Mouse (Mus musculus) heart, embryonic 10.5 days (tissue): Measurements from ENCODE around the gene Arhgap35. TPM values are rescaled to one million over a fixed set of nuclear protein-coding genes. Genes with fewer than 3 reads are reported as not detected.

Experiments
- DNase-seq: peaks from one replicate; pipeline ENCODE4 v3.0.0-alpha.2; 2017; ENCODE audit warnings: low spot score
- H3K27ac ChIP-seq: fragments of 300-500 bp; sonication (generic); 2 replicates; pipeline ENCODE4 v1.5.1; 2016; ENCODE audit warnings: mild to moderate bottlenecking
- H3K27me3 ChIP-seq: fragments of 300-500 bp; sonication (generic); 2 replicates; pipeline ENCODE4 v1.6.1; 2016; ENCODE audit warnings: mild to moderate bottlenecking; ENCODE audit not compliant: poor library complexity, insufficient read depth, severe bottlenecking
- H3K36me3 ChIP-seq: fragments of 300-500 bp; sonication (generic); 2 replicates; pipeline ENCODE4 v1.6.1; 2016; ENCODE audit warnings: mild to moderate bottlenecking, moderate library complexity
- H3K4me1 ChIP-seq: fragments of 300-500 bp; sonication (generic); 2 replicates; pipeline ENCODE4 v1.6.1; 2016; ENCODE audit warnings: mild to moderate bottlenecking
- H3K4me3 ChIP-seq: fragments of 300-500 bp; sonication (generic); 2 replicates; pipeline ENCODE4 v1.5.1; 2016; ENCODE audit warnings: mild to moderate bottlenecking, moderate library complexity
- H3K9me3 ChIP-seq: fragments of 300-500 bp; sonication (generic); 2 replicates; pipeline ENCODE4 v1.6.1; 2016; ENCODE audit warnings: mild to moderate bottlenecking, moderate library complexity
- WGBS: fragments of 180-500 bp; shearing (Covaris S2); methylation state at CpG from one replicate; pipeline ENCODE4 v1.1.7; 2016; 5-methylcytosine and 5-hydroxymethylcytosine counted together
- polyA plus RNA-seq: library from polyadenylated mRNA; unstranded; fragments of >200 nt; fragmentation: Nextera tagmentation; extraction: Ambion mirVana; gene quantifications from 2 replicates; pipeline ENCODE4 v1.2.1, GENCODE M21; 2016

Gene Arhgap35
- polyA plus RNA-seq, 1 experiment from 2014 or later = 20.0 TPM

- no peak for DNase-seq
- H3K27me3 ChIP-seq = peaks cover 95% of the 10 kb centered on the region
- no peaks in the 10 kb centered on the region for H3K9me3 ChIP-seq
- H3K27ac ChIP-seq = no peak overlapping the region
- H3K36me3 ChIP-seq = no peaks in the 10 kb centered on the region
- H3K4me3 ChIP-seq = no peak overlapping the region
- H3K4me1 ChIP-seq = peaks cover 26% of the 10 kb centered on the region
- 9% methylated on average over 17 of the region's 17 CpGs for WGBS
Measured at GRCm38 (mm10) chr7:16472116-16472709, 142.6 kb downstream of the Arhgap35 start.

GRCm38 (mm10) chr7:16471549-16471948 lies 143.2 kb downstream of the Arhgap35 start:
- H3K27me3 ChIP-seq = peaks cover 89% of the 10 kb centered on the region
- no peak overlapping the region for H3K4me3 ChIP-seq
- no peaks in the 10 kb centered on the region for H3K9me3 ChIP-seq
- H3K4me1 ChIP-seq = peaks cover 22% of the 10 kb centered on the region
- H3K36me3 ChIP-seq = no peaks in the 10 kb centered on the region
- no peak for DNase-seq
- H3K27ac ChIP-seq = no peak overlapping the region
- 43% methylated on average over 9 of the region's 9 CpGs for WGBS

- DNase-seq = no peak
- peaks cover 62% of the 10 kb centered on the region for H3K27me3 ChIP-seq
Measured at GRCm38 (mm10) chr7:16468115-16468514, 146.7 kb downstream of the Arhgap35 start.

GRCm38 (mm10) chr7:16466565-16466964 lies 148.2 kb downstream of the Arhgap35 start:
- no peak for DNase-seq
- no peak overlapping the region for H3K4me3 ChIP-seq
- peaks cover 54% of the 10 kb centered on the region for H3K27me3 ChIP-seq
- peaks cover 8% of the 10 kb centered on the region; the same call in 1 of the 2 replicates for H3K4me1 ChIP-seq
- H3K27ac ChIP-seq = no peak overlapping the region
- no peaks in the 10 kb centered on the region for H3K9me3 ChIP-seq
- WGBS = 49% methylated on average over 4 of the region's 4 CpGs
- no peaks in the 10 kb centered on the region for H3K36me3 ChIP-seq

More at GRCm38 (mm10) chr7:16468115-16468514, 146.7 kb downstream of the Arhgap35 start:
- Histone ChIP-seq H3K4me1 (peaks cover 8% of the 10 kb centered on the region; the same call in 1 of the 2 replicates), H3K4me3 (no peak overlapping the region), H3K36me3 (no peaks in the 10 kb centered on the region), H3K9me3 (no peaks in the 10 kb centered on the region), H3K27ac (no peak overlapping the region)
- WGBS = 33% methylated on average over 5 of the region's 5 CpGs

- 86% methylated on average over 5 of the region's 5 CpGs for WGBS
- H3K27me3 ChIP-seq = peaks cover 54% of the 10 kb centered on the region
Measured at GRCm38 (mm10) chr7:16465568-16465967, 149.2 kb downstream of the Arhgap35 start.

GRCm38 (mm10) chr7:16465160-16465559 lies 149.6 kb downstream of the Arhgap35 start:
- Histone ChIP-seq H3K27me3 (peaks cover 54% of the 10 kb centered on the region), H3K9me3 (no peaks in the 10 kb centered on the region), H3K4me3 (no peak overlapping the region), H3K36me3 (no peaks in the 10 kb centered on the region), H3K27ac (no peak overlapping the region), H3K4me1 (peaks cover 8% of the 10 kb centered on the region; the same call in 1 of the 2 replicates)
- WGBS = 13% methylated on average over 8 of the region's 8 CpGs
- no peak for DNase-seq

More at GRCm38 (mm10) chr7:16465568-16465967, 149.2 kb downstream of the Arhgap35 start:
- Histone ChIP-seq H3K9me3 (no peaks in the 10 kb centered on the region), H3K27ac (no peak overlapping the region), H3K4me1 (peaks cover 8% of the 10 kb centered on the region; the same call in 1 of the 2 replicates), H3K4me3 (no peak overlapping the region), H3K36me3 (no peaks in the 10 kb centered on the region)
- DNase-seq = no peak

GRCm38 (mm10) chr7:16463214-16463613 lies 151.6 kb downstream of the Arhgap35 start:
- Histone ChIP-seq H3K27me3 (peaks cover 36% of the 10 kb centered on the region), H3K4me1 (peaks cover 8% of the 10 kb centered on the region; the same call in 1 of the 2 replicates), H3K4me3 (no peak overlapping the region), H3K9me3 (0 out of 2 replicates have a peak, but pooled peaks cover 3% of the 10 kb centered on the region), H3K36me3 (no peaks in the 10 kb centered on the region), H3K27ac (no peak overlapping the region)
- WGBS = 6% methylated on average over 14 of the region's 14 CpGs
- peak; percentile 89 for DNase-seq

- Histone ChIP-seq H3K27ac (no peak overlapping the region), H3K4me3 (no peak overlapping the region), H3K9me3 (0 out of 2 replicates have a peak, but pooled peaks cover 3% of the 10 kb centered on the region)
Measured at GRCm38 (mm10) chr7:16461705-16462104, 153.1 kb downstream of the Arhgap35 start.

GRCm38 (mm10) chr7:16461151-16461550 lies 153.6 kb downstream of the Arhgap35 start:
- Histone ChIP-seq H3K4me3 (no peak overlapping the region), H3K27ac (no peak overlapping the region), H3K27me3 (peaks cover 31% of the 10 kb centered on the region), H3K9me3 (0 out of 2 replicates have a peak, but pooled peaks cover 3% of the 10 kb centered on the region), H3K4me1 (no peaks in the 10 kb centered on the region), H3K36me3 (peaks cover 11% of the 10 kb centered on the region)
- DNase-seq = no peak
- 59% methylated on average over 6 of the region's 6 CpGs for WGBS

More at GRCm38 (mm10) chr7:16461705-16462104, 153.1 kb downstream of the Arhgap35 start:
- peaks cover 31% of the 10 kb centered on the region for H3K27me3 ChIP-seq
- no peaks in the 10 kb centered on the region for H3K4me1 ChIP-seq
- peaks cover 7% of the 10 kb centered on the region for H3K36me3 ChIP-seq
- WGBS = 78% methylated on average over 6 of the region's 6 CpGs
- DNase-seq = no peak

- peaks cover 31% of the 10 kb centered on the region for H3K27me3 ChIP-seq
- no peaks in the 10 kb centered on the region for H3K4me1 ChIP-seq
- H3K36me3 ChIP-seq = peaks cover 17% of the 10 kb centered on the region
- 60% methylated on average over 13 of the region's 13 CpGs for WGBS
- H3K4me3 ChIP-seq = no peak overlapping the region
- DNase-seq = no peak
- no peak overlapping the region for H3K27ac ChIP-seq
- 0 out of 2 replicates have a peak, but pooled peaks cover 3% of the 10 kb centered on the region for H3K9me3 ChIP-seq
Measured at GRCm38 (mm10) chr7:16460566-16460965, 154.2 kb downstream of the Arhgap35 start.

- WGBS = 70% methylated on average over 5 of the region's 5 CpGs
- peaks cover 26% of the 10 kb centered on the region for H3K36me3 ChIP-seq
Measured at GRCm38 (mm10) chr7:16456289-16456688, 158.5 kb downstream of the Arhgap35 start.

GRCm38 (mm10) chr7:16455016-16455415 lies 159.8 kb downstream of the Arhgap35 start:
- Histone ChIP-seq H3K27me3 (no peaks in the 10 kb centered on the region), H3K4me1 (peaks cover 13% of the 10 kb centered on the region), H3K4me3 (no peak overlapping the region), H3K27ac (no peak overlapping the region), H3K9me3 (0 out of 2 replicates have a peak, but pooled peaks cover 3% of the 10 kb centered on the region), H3K36me3 (peaks cover 26% of the 10 kb centered on the region)
- WGBS = 88% methylated on average over 14 of the region's 14 CpGs
- DNase-seq = no peak

More at GRCm38 (mm10) chr7:16456289-16456688, 158.5 kb downstream of the Arhgap35 start:
- Histone ChIP-seq H3K4me1 (peaks cover 12% of the 10 kb centered on the region), H3K27me3 (peaks cover 13% of the 10 kb centered on the region), H3K4me3 (no peak overlapping the region), H3K9me3 (0 out of 2 replicates have a peak, but pooled peaks cover 3% of the 10 kb centered on the region), H3K27ac (no peak overlapping the region)
- no peak for DNase-seq

GRCm38 (mm10) chr7:16453118-16453711 lies 161.6 kb downstream of the Arhgap35 start:
- Histone ChIP-seq H3K4me1 (peaks cover 13% of the 10 kb centered on the region), H3K9me3 (no peaks in the 10 kb centered on the region), H3K27ac (peak overlapping the region; percentile 83), H3K36me3 (peaks cover 26% of the 10 kb centered on the region), H3K4me3 (peak overlapping the region; percentile 86), H3K27me3 (no peaks in the 10 kb centered on the region)
- DNase-seq = no peak
- under 1% methylated on average over 23 of the region's 23 CpGs for WGBS
